Mouse (Mus musculus) G1E (cell line): Measurements from ENCODE around the gene Itga10.
A peak's percentile ranks its signal among the peaks of the same experiment; 100 is the strongest.

Experiments
- CTCF ChIP-seq: IDR thresholded peaks from 2 replicates; pipeline ENCODE4 v1.5.1; 2012; ENCODE audit warnings: low read depth, low read length, inconsistent platforms, mixed read lengths
- GATA1 ChIP-seq: IDR thresholded peaks from 2 replicates; pipeline ENCODE4 v1.6.1; 2012; ENCODE audit warnings: borderline replicate concordance, low read length, inconsistent platforms, mixed read lengths
- GATA2 ChIP-seq: IDR thresholded peaks from 2 replicates; pipeline ENCODE4 v1.6.1; 2012; ENCODE audit warnings: low read depth, low read length, inconsistent platforms, borderline replicate concordance

DNA sequence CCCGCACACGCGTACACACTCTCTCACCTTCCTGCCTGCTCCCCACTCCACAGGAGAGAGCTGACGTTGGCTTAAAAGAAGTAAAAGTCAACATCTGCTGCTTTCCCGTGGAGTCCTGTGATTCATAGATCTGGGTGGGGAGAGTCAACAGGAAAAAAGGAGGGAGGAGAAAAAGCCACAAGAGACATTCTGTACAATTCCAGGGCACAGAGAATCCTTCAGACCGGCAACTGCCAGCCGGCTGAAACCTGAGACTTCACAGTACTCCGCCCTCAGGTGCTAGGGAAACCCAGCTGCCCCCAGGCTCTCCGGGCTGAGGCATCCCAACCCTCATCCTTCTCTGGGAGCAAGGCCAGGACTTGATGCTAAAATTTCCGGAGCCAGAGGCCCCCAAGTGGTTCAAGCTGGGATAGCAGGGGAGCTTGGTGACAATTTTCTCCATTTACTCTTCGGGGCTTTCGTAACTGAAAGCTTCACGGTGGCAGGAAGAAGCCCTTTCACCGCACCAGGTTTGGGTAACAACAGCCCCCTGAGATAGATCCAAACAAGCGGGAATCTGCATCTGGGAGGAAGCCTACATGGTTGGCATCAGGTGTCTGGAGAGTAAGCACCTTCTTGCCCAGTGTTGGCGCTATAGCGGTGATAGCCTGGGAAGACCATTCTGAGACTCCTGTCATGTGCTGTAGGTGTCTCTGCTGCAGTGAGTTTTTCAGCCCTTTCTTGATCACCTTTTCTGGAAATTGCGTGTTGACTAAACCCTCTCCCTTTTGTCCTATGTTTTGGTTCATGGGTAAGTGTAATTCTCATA lies 18.3 kb downstream of the Itga10 start:
- TF ChIP-seq CTCF (peak; percentile 52), GATA2 (no peak), GATA1 (no peak)
